In genomic region chr17:32197156-32197555, GRCm38 (mm10) we compare ENCODE assay signal across 21 mouse cellular contexts. TPM values are rescaled to one million over a fixed set of nuclear protein-coding genes. Genes with fewer than 3 reads are reported as not detected.
DNase-seq lines count a peak whose midpoint lies in the region; ATAC-seq and TF ChIP-seq lines count a peak whose summit lies in the region.
"Had no signal": no experiment of that assay in that cellular context is flagged by ENCODE, and none has a peak within 500 bp of the region (broad histone marks: within the 10 kb centered on the region; RNA-seq: fewer than 3 reads in every experiment).

No protein-coding gene starts in this region.

- H3K4me1 ChIP-seq in lung, embryonic 15.5 days: no peaks in the 10 kb centered on the region
- H3K4me1 ChIP-seq in liver, postnatal 0 days (ENCODE audit: insufficient read depth): no peaks in the 10 kb centered on the region
- H3K4me1 ChIP-seq: embryonic facial prominence, embryonic 10.5 days; forebrain, embryonic 13.5 days; limb, embryonic 13.5 days; neural tube, embryonic 12.5 days had no signal

- H3K27ac ChIP-seq in lung, embryonic 15.5 days: no peak overlapping the region
- H3K27ac ChIP-seq in liver, postnatal 0 days (ENCODE audit: low read depth): no peak overlapping the region
- H3K27ac ChIP-seq: embryonic facial prominence, embryonic 10.5 days; forebrain, embryonic 13.5 days; kidney, postnatal 0 days; limb, embryonic 13.5 days; liver, embryonic 13.5 days; neural tube, embryonic 12.5 days had no signal

- H3K9ac ChIP-seq in lung, embryonic 15.5 days: no peak overlapping the region
- H3K9ac ChIP-seq in liver, postnatal 0 days (replicated peaks): no peak overlapping the region
- H3K9ac ChIP-seq: forebrain, embryonic 13.5 days; limb, embryonic 13.5 days; liver, embryonic 13.5 days; neural tube, embryonic 12.5 days had no signal

- peak; percentile 94 for DNase-seq in heart, adult 11 months
- DNase-seq in heart, adult 8-10 months (ENCODE audit: low spot score): no peak
- DNase-seq in lung, postnatal 10 days: no peak
- peak; percentile 45 for DNase-seq in brain, adult 2 months (ENCODE audit: low read depth, low spot score)
- DNase-seq in cerebellum, postnatal 10 days: peak; percentile 60 to 67
- DNase-seq in liver, postnatal 0 days: no peak
- DNase-seq: adrenal gland, adult 2 months; gastrocnemius, postnatal 10 days; heart, postnatal 10 days; kidney, adult 18-20 months; liver, embryonic 13.5 days; right cerebral cortex, adult 18-20 months; thymus, postnatal 25 days had no signal

- 83% methylated on average over 14 of the region's 14 CpGs for WGBS in lung, embryonic 15.5 days
- WGBS in liver, postnatal 0 days (ENCODE audit: insufficient replicate concordance): 89% methylated on average over 14 of the region's 14 CpGs

- peaks cover 69% of the 10 kb centered on the region for H3K36me3 ChIP-seq in lung, embryonic 15.5 days
- peaks cover 67% of the 10 kb centered on the region for H3K36me3 ChIP-seq in liver, postnatal 0 days (replicated peaks; ENCODE audit: insufficient read depth, low read length)

- no peaks in the 10 kb centered on the region for H3K27me3 ChIP-seq in lung, embryonic 15.5 days
- H3K27me3 ChIP-seq in liver, postnatal 0 days (ENCODE audit: insufficient read depth, low read length): no peaks in the 10 kb centered on the region
- H3K27me3 ChIP-seq: forebrain, embryonic 13.5 days; limb, embryonic 13.5 days; liver, embryonic 13.5 days; neural tube, embryonic 12.5 days had no signal

- TF ChIP-seq EP300 in liver, postnatal 0 days (IDR thresholded peaks at IDR 0.05; ENCODE audit: low read depth): no peak

- no peak for TF ChIP-seq CTCF in liver, postnatal 0 days (IDR thresholded peaks at IDR 0.05; ENCODE audit: low read depth)

- H3K4me3 ChIP-seq in lung, embryonic 15.5 days: no peak overlapping the region
- no peak overlapping the region for H3K4me3 ChIP-seq in liver, postnatal 0 days (ENCODE audit: low read depth, low read length)
- H3K4me3 ChIP-seq: embryonic facial prominence, embryonic 10.5 days; forebrain, embryonic 13.5 days; limb, embryonic 13.5 days; liver, embryonic 13.5 days; neural tube, embryonic 12.5 days had no signal

- ATAC-seq in lung, embryonic 15.5 days (ENCODE audit: borderline replicate concordance, extremely low read depth, low FRiP score, low TSS enrichment): peak; percentile 27; the same call in 1 of the 2 replicates
- no peak for ATAC-seq in liver, postnatal 0 days
- ATAC-seq: forebrain, embryonic 13.5 days had no signal

- no peaks in the 10 kb centered on the region for H3K9me3 ChIP-seq in lung, embryonic 15.5 days
- no peaks in the 10 kb centered on the region for H3K9me3 ChIP-seq in liver, postnatal 0 days (ENCODE audit: low read length)
- H3K9me3 ChIP-seq: embryonic facial prominence, embryonic 10.5 days; forebrain, embryonic 13.5 days; limb, embryonic 13.5 days; liver, embryonic 13.5 days; neural tube, embryonic 12.5 days had no signal

- no peak overlapping the region for H3K4me2 ChIP-seq in lung, embryonic 15.5 days
- H3K4me2 ChIP-seq in liver, postnatal 0 days (ENCODE audit: low read depth, low read length): no peak overlapping the region
- H3K4me2 ChIP-seq: forebrain, embryonic 13.5 days; limb, embryonic 13.5 days; liver, embryonic 13.5 days; neural tube, embryonic 12.5 days had no signal

RNA-seq across cellular contexts. Expression of gene Ephx3, which starts 7.8 kb away (rescaled TPM):
- total RNA-seq in heart, adult 8-10 months (2022): 1 to 10 TPM in 1 of 4 experiments, under 1 TPM in 3; 0.40 to 1.4 (median 0.69) TPM
- polyA plus RNA-seq in lung, embryonic 15.5 days (2015; fragmentation: Nextera tagmentation; extraction: Ambion mirVana): 0.11 TPM in 2 replicates
- not detected in 2 replicates for polyA plus RNA-seq in liver, postnatal 0 days (2015; fragmentation: Nextera tagmentation; extraction: Ambion mirVana)
- total RNA-seq: common myeloid progenitor, adult 5-6 weeks; monocyte, adult 5-6 weeks had no signal
- polyA plus RNA-seq: liver, embryonic 13.5 days had no signal

RNA-seq across cellular contexts. Expression of gene Notch3, which starts 30.5 kb away (rescaled TPM):
- 10 to 100 TPM; 18.6 to 24.9 (median 21.6) TPM for total RNA-seq in heart, adult 8-10 months (2022)
- 18.2 and 19.8 TPM in 2 replicates for polyA plus RNA-seq in lung, embryonic 15.5 days (2015; fragmentation: Nextera tagmentation; extraction: Ambion mirVana)
- 0.20 and 0.26 TPM in 2 replicates for polyA plus RNA-seq in liver, postnatal 0 days (2015; fragmentation: Nextera tagmentation; extraction: Ambion mirVana)
- total RNA-seq: monocyte, adult 5-6 weeks had no signal

Comparison
In these comparisons a context has a peak if more than half of its experiments do, and no peak if none do; other contexts are left out.
1. DNase-seq: peak in heart, adult 11 months (single experiment), brain, adult 2 months (single experiment) and cerebellum, postnatal 10 days (2 of 2); none in heart, adult 8-10 months (single experiment), lung, postnatal 10 days (single experiment) and liver, postnatal 0 days (single experiment).
2. RNA of gene Notch3, which starts 30.5 kb away (polyA plus RNA-seq): 18.2 to 19.8 TPM in lung, embryonic 15.5 days; 0.20 to 0.26 TPM in liver, postnatal 0 days; every median in the first group is over 10 times any median in the second.